Mouse (Mus musculus) heart, embryonic 14.5 days (tissue): ENCODE measurements around the gene Gm21170. TPM values are rescaled to one million over a fixed set of nuclear protein-coding genes. Genes with fewer than 3 reads are reported as not detected.
"Not testable (repeated sequence)": the region's sequence is repeated elsewhere in the genome, so short reads cannot be mapped to it uniquely, and the experiment has no call there.

Experiments
- ATAC-seq: fragments of 200-750 bp; cut with Nextera tagmentation; 2 replicates; pipeline ENCODE4 v1.8.0; 2017; ENCODE audit warnings: low read depth, moderate TSS enrichment; ENCODE audit not compliant: insufficient number of reproducible peaks, insufficient read depth, low FRiP score
- H3K27ac ChIP-seq, 2 experiments: fragments of 200-500 bp in 1 of 2; fragments of 300-500 bp in 1 of 2; sonication (generic) in 1 of 2; replicated peaks in 1 of 2; 2 replicates each; pipeline ENCODE4 v1.5.1; 2012 to 2014; ENCODE audit warnings: low read depth in 2 of 2, low read length in 2 of 2, control low read depth in 1 of 2, mild to moderate bottlenecking in 1 of 2, mixed read lengths in 1 of 2; ENCODE audit not compliant: control insufficient read depth in 1 of 2, insufficient read depth in 1 of 2
- H3K27me3 ChIP-seq: fragments of 300-500 bp; sonication (generic); 2 replicates; pipeline ENCODE4 v1.6.1; 2014; ENCODE audit warnings: mild to moderate bottlenecking, low read length, control low read depth; ENCODE audit not compliant: control insufficient read depth, insufficient read depth
- H3K36me3 ChIP-seq: fragments of 300-500 bp; sonication (generic); 2 replicates; pipeline ENCODE4 v1.6.1; 2014; ENCODE audit warnings: mild to moderate bottlenecking, control low read depth, low read length, mixed read lengths; ENCODE audit not compliant: control insufficient read depth, insufficient read depth
- H3K4me1 ChIP-seq, 2 experiments: fragments of 200-500 bp in 1 of 2; fragments of 300-500 bp in 1 of 2; sonication (generic) in 1 of 2; 2 replicates each; pipeline ENCODE4 v1.6.1; 2012 to 2014; ENCODE audit warnings: low read length in 2 of 2, control low read depth in 1 of 2, mixed read lengths in 1 of 2; ENCODE audit not compliant: control insufficient read depth in 2 of 2, insufficient read depth in 2 of 2
- H3K4me2 ChIP-seq: fragments of 300-500 bp; sonication (generic); 2 replicates; pipeline ENCODE4 v1.6.1; 2014; ENCODE audit warnings: mild to moderate bottlenecking, low read length
- H3K4me3 ChIP-seq, 2 experiments: fragments of 200-500 bp in 1 of 2; fragments of 300-500 bp in 1 of 2; sonication (generic) in 1 of 2; 2 replicates each; pipeline ENCODE4 v1.5.1; 2012 to 2014; ENCODE audit warnings: low read length in 2 of 2, mild to moderate bottlenecking in 2 of 2, control low read depth in 1 of 2, low read depth in 1 of 2, moderate library complexity in 1 of 2; ENCODE audit not compliant: control insufficient read depth in 1 of 2, insufficient read depth in 1 of 2
- H3K9ac ChIP-seq: fragments of 300-500 bp; sonication (generic); 2 replicates; pipeline ENCODE4 v1.6.1; 2014; ENCODE audit warnings: mild to moderate bottlenecking, low read length
- H3K9me3 ChIP-seq: fragments of 300-500 bp; sonication (generic); 2 replicates; pipeline ENCODE4 v1.6.1; 2016; ENCODE audit warnings: low read length, control low read depth; ENCODE audit not compliant: control insufficient read depth
- WGBS: fragments of 180-500 bp; shearing (Covaris S2); extraction: QIAGEN DNeasy Blood & Tissue Kit; methylation state at CpG from one replicate; pipeline ENCODE4 v1.1.7; 2014; 5-methylcytosine and 5-hydroxymethylcytosine counted together
- polyA plus RNA-seq: library from polyadenylated mRNA; unstranded; fragments of >200 nt; fragmentation: Nextera tagmentation; extraction: Ambion mirVana; gene quantifications from 2 replicates; pipeline ENCODE4 v1.2.1, GENCODE M21; 2014

Gene Gm21170
- polyA plus RNA-seq = not detected in 2 replicates

GRCm38 (mm10) chrY:47690998-47691397 lies at the start of gene Gm21170:
Gm21170 (minus strand) TSS chrY:47691098.
- not testable (repeated sequence) for H3K4me2 ChIP-seq, H3K4me1 ChIP-seq, H3K4me3 ChIP-seq, H3K27ac ChIP-seq, H3K9ac ChIP-seq, H3K36me3 ChIP-seq, H3K9me3 ChIP-seq, H3K27me3 ChIP-seq, ATAC-seq
- no CpG with 5 or more reads among the region's 2 CpGs for WGBS

Other genes with a start within 250 kb of the Gm21170 start
- not detected in 2 replicates for gene Gm21256, start 240.1 kb downstream of the Gm21170 start, polyA plus RNA-seq